Mouse (Mus musculus): ENCODE measurements around the gene Wfdc16. TPM values are rescaled to one million over a fixed set of nuclear protein-coding genes. Genes with fewer than 3 reads are reported as not detected.
"Not testable (repeated sequence)": the region's sequence is repeated elsewhere in the genome, so short reads cannot be mapped to it uniquely, and the experiment has no call there.

Gene Wfdc16
- total RNA-seq, 4 experiments from 2014 or later = not detected

- DNase-seq (ENCODE audit: low spot score in 2 of 2) = no peak
Measured at GRCm38 (mm10) chr2:164603482-164603881, 35.1 kb downstream of the Wfdc16 start.

GRCm38 (mm10) chr2:164600179-164600578, 38.4 kb downstream of the Wfdc16 start:
- no peak for DNase-seq (ENCODE audit: low spot score in 2 of 2)

- no peak for DNase-seq (ENCODE audit: low spot score in 2 of 2)
Measured at GRCm38 (mm10) chr2:164593494-164593893, 45.1 kb downstream of the Wfdc16 start, which contains the start of gene Eppin. Gene Eppin (minus strand): TSS chr2:164593594.

GRCm38 (mm10) chr2:164592014-164592413, 46.6 kb downstream of the Wfdc16 start:
- no peak for DNase-seq (ENCODE audit: low spot score in 2 of 2)

- not testable (repeated sequence) for DNase-seq (ENCODE audit: low spot score in 2 of 2)
Measured at GRCm38 (mm10) chr2:164585025-164585725, 53.4 kb downstream of the Wfdc16 start, which contains the start of gene Wfdc6a. Gene Wfdc6a (minus strand): TSS chr2:164585447.

Other genes starting within 250 kb of the Wfdc16 start
- gene Slpi, start 249.7 kb downstream of the Wfdc16 start, total RNA-seq (2022) = under 1 TPM in 1 of 4 experiments, not detected in 3; 0.67 TPM
- gene Rbpjl, start 235.7 kb downstream of the Wfdc16 start, total RNA-seq (2022) = not detected
- gene Matn4, start 233.6 kb downstream of the Wfdc16 start, total RNA-seq (2022) = under 1 TPM; 0.27 to 0.99 (median 0.44) TPM
- 10 to 100 TPM; 23.9 to 58.8 (median 34.1) TPM for gene Sdc4, start 194.9 kb downstream of the Wfdc16 start, total RNA-seq (2022)
- gene Sys1, start 181.8 kb downstream of the Wfdc16 start, total RNA-seq (2022) = 10 to 100 TPM; 25.3 to 27.8 (median 26.6) TPM
- gene Gm20458, start 177.8 kb downstream of the Wfdc16 start, total RNA-seq (2022) = 10 to 100 TPM in 2 of 4 experiments, 1 to 10 TPM in 1, not detected in 1; 3.8 to 12.1 (median 11.8) TPM
- gene Trp53tg5, start 165.1 kb downstream of the Wfdc16 start, total RNA-seq (2022) = not detected
- 10 to 100 TPM; 14.8 to 32.8 (median 22.6) TPM for gene Dbndd2, start 152.7 kb downstream of the Wfdc16 start, total RNA-seq (2022)
- 10 to 100 TPM; 27.2 to 33.2 (median 30.0) TPM for gene Pigt, start 141.3 kb downstream of the Wfdc16 start, total RNA-seq (2022)
- gene Wfdc2, start 76.4 kb downstream of the Wfdc16 start, total RNA-seq (2022) = not detected
- gene Spint3, start 65.3 kb downstream of the Wfdc16 start, total RNA-seq (2022) = not detected
- gene Wfdc6a, start 53.3 kb downstream of the Wfdc16 start, total RNA-seq (2022) = not detected
- not detected for gene Eppin, start 45.2 kb downstream of the Wfdc16 start, total RNA-seq (2022)
- gene Wfdc6b, start 25.3 kb downstream of the Wfdc16 start, total RNA-seq (2022) = not detected
- gene Wfdc8, start 25.2 kb downstream of the Wfdc16 start, total RNA-seq (2022) = not detected
- not detected for gene Wfdc10, start 17.2 kb upstream of the Wfdc16 start, total RNA-seq (2022)
- gene Wfdc9, start 17.8 kb upstream of the Wfdc16 start, total RNA-seq (2022) = not detected
- gene Wfdc11, start 35.3 kb upstream of the Wfdc16 start, total RNA-seq (2022) = not detected
- not detected for gene Wfdc13, start 46.3 kb upstream of the Wfdc16 start, total RNA-seq (2022)
- not detected for gene Spint4, start 59.7 kb upstream of the Wfdc16 start, total RNA-seq (2022)
- gene Spint5, start 76.5 kb upstream of the Wfdc16 start, total RNA-seq (2022) = not detected
- not detected for gene Wfdc3, start 107.1 kb upstream of the Wfdc16 start, total RNA-seq (2022)
- gene Dnttip1, start 107.2 kb upstream of the Wfdc16 start, total RNA-seq (2022) = 10 to 100 TPM; 15.6 to 21.0 (median 17.7) TPM
- under 1 TPM in 3 of 4 experiments, not detected in 1; 0.29 to 0.38 (median 0.38) TPM for gene Ube2c, start 131.1 kb upstream of the Wfdc16 start, total RNA-seq (2022)
- gene Tnnc2, start 141.2 kb upstream of the Wfdc16 start, total RNA-seq (2022) = over 10,000 TPM; 10,643 to 17,408 (median 13,587) TPM
- 10 to 100 TPM; 23.5 to 24.8 (median 24.4) TPM for gene Snx21, start 147.0 kb upstream of the Wfdc16 start, total RNA-seq (2022)
- gene Acot8, start 166.1 kb upstream of the Wfdc16 start, total RNA-seq (2022) = 10 to 100 TPM in 1 of 4 experiments, 1 to 10 TPM in 3; 8.1 to 10.9 (median 8.4) TPM
- gene Zswim3, start 166.3 kb upstream of the Wfdc16 start, total RNA-seq (2022) = 1 to 10 TPM in 3 of 4 experiments, under 1 TPM in 1; 0.90 to 1.7 (median 1.2) TPM
- gene Zswim1, start 183.9 kb upstream of the Wfdc16 start, total RNA-seq (2022) = 1 to 10 TPM; 4.7 to 5.3 (median 5.0) TPM
- gene Spata25, start 189.7 kb upstream of the Wfdc16 start, total RNA-seq (2022) = not detected
- 10 to 100 TPM; 51.1 to 55.7 (median 52.7) TPM for gene Ctsa, start 194.1 kb upstream of the Wfdc16 start, total RNA-seq (2022)
- gene Neurl2, start 194.7 kb upstream of the Wfdc16 start, total RNA-seq (2022) = 10 to 100 TPM; 39.0 to 44.4 (median 39.5) TPM
- 10 to 100 TPM in 2 of 4 experiments, 1 to 10 TPM in 2; 8.0 to 19.5 (median 11.9) TPM for gene Pltp, start 218.9 kb upstream of the Wfdc16 start, total RNA-seq (2022)
- 10 to 100 TPM; 24.1 to 31.0 (median 27.2) TPM for gene Pcif1, start 240.5 kb upstream of the Wfdc16 start, total RNA-seq (2022)

Measured in gastrocnemius, adult 8-10 months (tissue).